30 mouse cellular contexts compared by ENCODE assay signal in the genomic region with DNA sequence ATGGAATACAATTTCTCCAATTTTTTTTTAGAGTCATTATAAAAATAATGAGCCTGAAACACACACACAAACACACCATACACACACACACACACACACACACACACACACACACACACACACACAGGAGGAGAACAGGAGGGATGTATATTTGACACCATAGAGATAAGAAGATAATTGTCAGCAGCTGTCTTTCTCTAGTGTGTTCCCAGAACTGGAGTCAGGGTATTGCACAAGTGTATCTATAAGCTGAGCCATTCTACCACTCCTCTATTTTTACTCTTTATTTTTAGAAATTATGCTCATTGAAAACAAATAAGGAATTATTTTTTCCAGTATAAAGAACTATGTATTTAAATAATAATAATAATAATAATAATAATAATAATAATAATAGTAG.
"Had no signal": no experiment of that assay in that cellular context is flagged by ENCODE, and none has a peak within 500 bp of the region (broad histone marks: within the 10 kb centered on the region; RNA-seq: fewer than 3 reads in every experiment).

No protein-coding gene starts in this region.

- H3K27ac ChIP-seq: left cerebral cortex, adult 2 months; limb, embryonic 10.5 days; limb, embryonic 12.5 days; limb, embryonic 13.5 days; limb, embryonic 15.5 days; liver, embryonic 12.5 days; liver, embryonic 13.5 days; liver, embryonic 14.5 days; liver, embryonic 15.5 days; lung, embryonic 15.5 days; macrophage; midbrain, embryonic 10.5 days; midbrain, embryonic 12.5 days; midbrain, embryonic 13.5 days; midbrain, embryonic 15.5 days; neural tube, embryonic 12.5 days had no signal

- H3K9me3 ChIP-seq: limb, embryonic 10.5 days; limb, embryonic 12.5 days; limb, embryonic 13.5 days; limb, embryonic 15.5 days; liver, embryonic 12.5 days; liver, embryonic 13.5 days; liver, embryonic 15.5 days; lung, embryonic 15.5 days; megakaryocyte, embryonic 14.5 days; midbrain, embryonic 10.5 days; midbrain, embryonic 12.5 days; midbrain, embryonic 13.5 days; midbrain, embryonic 15.5 days; neural tube, embryonic 12.5 days had no signal

- H3K4me3 ChIP-seq: left cerebral cortex, adult 2 months; limb, embryonic 10.5 days; limb, embryonic 12.5 days; limb, embryonic 13.5 days; limb, embryonic 15.5 days; liver, embryonic 12.5 days; liver, embryonic 13.5 days; liver, embryonic 15.5 days; lung, embryonic 15.5 days; megakaryocyte, embryonic 14.5 days; midbrain, embryonic 10.5 days; midbrain, embryonic 12.5 days; midbrain, embryonic 13.5 days; midbrain, embryonic 15.5 days; myocyte; neural tube, embryonic 12.5 days had no signal

- ATAC-seq: liver, embryonic 12.5 days; liver, postnatal 0 days; midbrain, embryonic 13.5 days; midbrain, embryonic 15.5 days; midbrain, embryonic 16.5 days had no signal

- H3K9ac ChIP-seq: limb, embryonic 12.5 days; limb, embryonic 13.5 days; limb, embryonic 15.5 days; liver, embryonic 12.5 days; liver, embryonic 13.5 days; liver, embryonic 14.5 days; liver, embryonic 15.5 days; liver, postnatal 0 days; lung, embryonic 14.5 days; lung, embryonic 15.5 days; midbrain, embryonic 12.5 days; midbrain, embryonic 13.5 days; midbrain, embryonic 15.5 days; neural tube, embryonic 12.5 days had no signal

- H3K27me3 ChIP-seq: limb, embryonic 12.5 days; limb, embryonic 13.5 days; limb, embryonic 15.5 days; liver, embryonic 12.5 days; liver, embryonic 13.5 days; liver, embryonic 15.5 days; lung, embryonic 15.5 days; megakaryocyte, embryonic 14.5 days; midbrain, embryonic 12.5 days; midbrain, embryonic 13.5 days; midbrain, embryonic 15.5 days; neural tube, embryonic 12.5 days had no signal

- DNase-seq: left cerebral cortex, postnatal 4 days; liver; liver, embryonic 13.5 days; liver, postnatal 0 days; lung, adult 18-20 months; lung, embryonic 14.5 days; lung, postnatal 14 days; lung, postnatal 36 days; lung, postnatal 4 days; midbrain, embryonic 14.5 days had no signal

- H3K4me1 ChIP-seq: limb, embryonic 10.5 days; limb, embryonic 12.5 days; limb, embryonic 13.5 days; limb, embryonic 15.5 days; liver, embryonic 12.5 days; liver, embryonic 13.5 days; liver, embryonic 15.5 days; lung, embryonic 15.5 days; megakaryocyte, embryonic 14.5 days; midbrain, embryonic 10.5 days; midbrain, embryonic 12.5 days; midbrain, embryonic 13.5 days; midbrain, embryonic 15.5 days; neural tube, embryonic 12.5 days had no signal

- H3K36me3 ChIP-seq: limb, embryonic 10.5 days; limb, embryonic 12.5 days; limb, embryonic 13.5 days; limb, embryonic 15.5 days; liver, embryonic 12.5 days; liver, embryonic 13.5 days; liver, embryonic 15.5 days; lung, embryonic 15.5 days; midbrain, embryonic 10.5 days; midbrain, embryonic 12.5 days; midbrain, embryonic 13.5 days; midbrain, embryonic 15.5 days; neural tube, embryonic 12.5 days had no signal

- H3K4me2 ChIP-seq: limb, embryonic 12.5 days; limb, embryonic 13.5 days; limb, embryonic 15.5 days; liver, embryonic 11.5 days; liver, embryonic 12.5 days; liver, embryonic 13.5 days; liver, embryonic 15.5 days; lung, embryonic 14.5 days; lung, embryonic 15.5 days; midbrain, embryonic 11.5 days; midbrain, embryonic 12.5 days; midbrain, embryonic 13.5 days; midbrain, embryonic 15.5 days; neural tube, embryonic 12.5 days had no signal
